Mouse (Mus musculus): ENCODE measurements around the gene Fbxo34. TPM values are rescaled to one million over a fixed set of nuclear protein-coding genes. Genes with fewer than 3 reads are reported as not detected.
"Not testable (repeated sequence)": the region's sequence is repeated elsewhere in the genome, so short reads cannot be mapped to it uniquely, and the experiment has no call there.

Fbxo34 gene
- polyA plus RNA-seq, 1 experiment: 21.1 TPM

- 58% methylated on average over 3 of the region's 3 CpGs for WGBS
- H3K4me1 ChIP-seq (ENCODE audit: control insufficient read depth, insufficient read depth, low read length): peaks cover 1% of the 10 kb centered on the region; the same call in 1 of the 2 replicates
- 0 out of 2 replicates have a peak overlapping the region, but pooled peaks have one; percentile 38 for H3K27ac ChIP-seq (ENCODE audit: control insufficient read depth, insufficient read depth, low read depth, low read length, poor library complexity)
- TF ChIP-seq CTCF (IDR thresholded peaks at IDR 0.05; ENCODE audit: control insufficient read depth, insufficient read depth, low read length) (no peak), POLR2A (IDR thresholded peaks at IDR 0.05; ENCODE audit: borderline replicate concordance, control insufficient read depth, low read depth, low read length) (no peak)
- no peak overlapping the region for H3K4me3 ChIP-seq (replicated peaks; ENCODE audit: control insufficient read depth, low read depth, low read length)
Observed at GRCm38 (mm10) chr14:47528293-47528692, 78.1 kb downstream of the Fbxo34 start.

DNA sequence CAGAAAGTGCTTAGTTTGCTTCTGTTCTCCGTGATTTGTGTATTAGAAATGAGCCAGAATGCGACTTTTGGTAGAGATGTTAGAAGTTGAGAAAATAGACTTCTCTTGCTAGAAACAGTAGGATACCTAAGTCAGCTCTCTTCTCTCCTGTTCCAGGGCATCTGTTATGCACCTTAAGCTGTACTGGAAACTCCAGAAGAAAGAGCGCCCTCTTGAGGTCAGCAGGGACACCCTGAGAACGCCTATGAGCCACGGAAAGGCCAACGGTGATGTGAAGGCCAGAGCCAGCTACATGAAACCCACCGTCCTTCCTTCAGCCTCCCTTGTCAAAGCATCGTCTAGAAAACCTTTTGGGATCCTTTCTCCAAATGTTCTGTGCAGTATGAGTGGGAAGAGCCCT lies 78.8 kb downstream of the Fbxo34 start:
- Histone ChIP-seq H3K27ac (ENCODE audit: control insufficient read depth, insufficient read depth, low read depth, low read length, poor library complexity) (no peak overlapping the region), H3K4me1 (ENCODE audit: control insufficient read depth, insufficient read depth, low read length) (peaks cover 3% of the 10 kb centered on the region; the same call in 1 of the 2 replicates), H3K4me3 (replicated peaks; ENCODE audit: control insufficient read depth, low read depth, low read length) (no peak overlapping the region)
- TF ChIP-seq CTCF (IDR thresholded peaks at IDR 0.05; ENCODE audit: control insufficient read depth, insufficient read depth, low read length) (peak; percentile 80), POLR2A (IDR thresholded peaks at IDR 0.05; ENCODE audit: borderline replicate concordance, control insufficient read depth, low read depth, low read length) (no peak)
- 35% methylated on average over 8 of the region's 8 CpGs for WGBS

DNA sequence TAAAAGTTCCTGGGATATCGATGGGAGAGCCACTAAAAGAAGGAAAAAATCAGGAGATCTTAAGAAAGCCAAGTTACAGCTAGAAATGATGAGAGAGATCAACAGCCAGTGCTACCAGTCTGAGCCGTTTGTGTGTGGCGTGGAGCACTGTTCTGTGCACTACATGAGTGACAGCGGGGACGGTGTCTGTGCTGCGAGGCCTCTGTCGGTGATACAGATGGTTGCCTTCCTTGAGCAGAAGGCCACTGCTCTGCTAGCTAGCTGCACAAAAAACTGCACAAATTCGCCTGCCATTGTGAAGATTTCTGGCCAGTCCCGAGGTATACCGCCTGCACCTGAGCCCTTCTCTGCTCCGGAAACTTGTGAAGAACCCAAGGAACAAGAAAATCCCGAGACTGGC lies 79.4 kb downstream of the Fbxo34 start:
- 94% methylated on average over 12 of the region's 12 CpGs for WGBS
- H3K4me3 ChIP-seq (replicated peaks; ENCODE audit: control insufficient read depth, low read depth, low read length); H3K27ac ChIP-seq (ENCODE audit: control insufficient read depth, insufficient read depth, low read depth, low read length, poor library complexity); H3K4me1 ChIP-seq (ENCODE audit: control insufficient read depth, insufficient read depth, low read length): not testable (repeated sequence)

GRCm38 (mm10) chr14:47532496-47532895 lies 82.3 kb downstream of the Fbxo34 start:
- H3K27ac ChIP-seq (ENCODE audit: control insufficient read depth, insufficient read depth, low read depth, low read length, poor library complexity): no peak overlapping the region; the same call in 1 of the 2 replicates
- no peak for TF ChIP-seq CTCF (IDR thresholded peaks at IDR 0.05; ENCODE audit: control insufficient read depth, insufficient read depth, low read length)
- no peak for TF ChIP-seq POLR2A (IDR thresholded peaks at IDR 0.05; ENCODE audit: borderline replicate concordance, control insufficient read depth, low read depth, low read length)
- 86% methylated on average over 1 of the region's 1 CpGs for WGBS
- H3K4me3 ChIP-seq (replicated peaks; ENCODE audit: control insufficient read depth, low read depth, low read length): no peak overlapping the region
- H3K4me1 ChIP-seq (ENCODE audit: control insufficient read depth, insufficient read depth, low read length): peaks cover 3% of the 10 kb centered on the region; the same call in 1 of the 2 replicates

DNA sequence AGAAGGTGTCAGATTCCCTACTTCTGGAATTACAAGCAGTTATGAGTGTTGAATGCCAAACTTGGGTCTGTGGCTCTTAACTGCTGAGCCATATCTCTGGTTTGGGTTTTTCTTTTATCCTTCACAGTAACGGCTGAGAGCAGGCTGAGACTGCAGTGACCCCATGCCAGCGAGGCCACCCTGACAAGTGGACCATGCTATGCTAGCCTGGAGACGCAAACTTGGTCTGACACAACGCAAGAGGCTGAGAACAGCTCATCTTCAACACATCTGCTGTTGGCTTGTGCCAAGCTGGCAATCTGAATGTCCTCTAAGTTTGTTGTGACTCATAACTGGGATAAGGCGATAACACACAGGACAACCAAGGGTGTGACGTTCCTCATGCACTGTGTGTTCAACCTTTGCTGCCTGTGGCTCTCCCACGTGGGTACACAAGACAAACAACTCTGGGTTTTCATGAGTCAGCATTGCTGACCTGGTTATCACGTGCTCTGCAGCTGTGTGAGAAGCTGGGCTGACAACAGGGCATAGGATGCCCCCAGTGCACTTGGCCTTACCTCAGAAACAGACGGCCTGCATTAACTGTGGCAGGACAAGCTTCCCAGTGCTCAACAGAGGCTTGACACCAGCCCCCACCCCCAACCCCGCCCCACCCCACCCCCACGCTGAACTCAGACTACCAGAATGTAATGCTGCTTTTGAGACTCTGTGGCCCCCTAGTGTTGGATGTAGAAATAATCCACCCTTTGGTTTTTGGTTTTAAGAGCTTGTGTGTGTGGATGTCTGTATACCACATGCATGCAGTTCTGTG lies 83.3 kb downstream of the Fbxo34 start:
- TF ChIP-seq CTCF (IDR thresholded peaks at IDR 0.05; ENCODE audit: control insufficient read depth, insufficient read depth, low read length) (no peak), POLR2A (IDR thresholded peaks at IDR 0.05; ENCODE audit: borderline replicate concordance, control insufficient read depth, low read depth, low read length) (no peak)
- no peak overlapping the region for H3K4me3 ChIP-seq (replicated peaks; ENCODE audit: control insufficient read depth, low read depth, low read length)
- peak overlapping the region; percentile 65 for H3K27ac ChIP-seq (ENCODE audit: control insufficient read depth, insufficient read depth, low read depth, low read length, poor library complexity)
- 28% methylated on average over 11 of the region's 11 CpGs for WGBS
- peaks cover 2% of the 10 kb centered on the region; the same call in 1 of the 2 replicates for H3K4me1 ChIP-seq (ENCODE audit: control insufficient read depth, insufficient read depth, low read length)

GRCm38 (mm10) chr14:47534176-47534525 lies 83.9 kb downstream of the Fbxo34 start:
- peak overlapping the region; percentile 65 for H3K27ac ChIP-seq (ENCODE audit: control insufficient read depth, insufficient read depth, low read depth, low read length, poor library complexity)
- TF ChIP-seq POLR2A (IDR thresholded peaks at IDR 0.05; ENCODE audit: borderline replicate concordance, control insufficient read depth, low read depth, low read length): no peak
- no peak for TF ChIP-seq CTCF (IDR thresholded peaks at IDR 0.05; ENCODE audit: control insufficient read depth, insufficient read depth, low read length)
- WGBS: 86% methylated on average over 5 of the region's 5 CpGs
- peaks cover 2% of the 10 kb centered on the region; the same call in 1 of the 2 replicates for H3K4me1 ChIP-seq (ENCODE audit: control insufficient read depth, insufficient read depth, low read length)
- no peak overlapping the region for H3K4me3 ChIP-seq (replicated peaks; ENCODE audit: control insufficient read depth, low read depth, low read length)

DNA sequence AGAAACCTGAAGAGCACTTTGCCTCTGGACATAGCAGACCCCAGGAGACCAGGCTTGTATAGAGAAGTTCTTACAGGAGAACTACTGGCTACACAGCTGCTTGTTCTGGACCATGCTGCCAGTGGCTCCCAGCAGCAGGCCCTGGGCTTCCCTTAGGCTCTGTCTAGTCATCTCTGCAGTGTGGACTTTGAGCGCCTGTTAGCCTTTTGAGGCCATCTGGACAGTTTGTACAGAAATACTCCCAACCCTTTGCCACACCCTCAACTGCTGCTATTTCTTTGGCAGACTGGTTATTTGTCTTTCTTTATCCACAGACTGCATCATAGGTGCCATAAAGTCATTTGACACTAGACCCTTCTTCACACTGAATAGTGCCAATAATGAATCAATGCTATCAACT lies 84.9 kb downstream of the Fbxo34 start:
- WGBS: 82% methylated on average over 1 of the region's 1 CpGs
- Histone ChIP-seq H3K27ac (ENCODE audit: control insufficient read depth, insufficient read depth, low read depth, low read length, poor library complexity) (no peak overlapping the region), H3K4me1 (ENCODE audit: control insufficient read depth, insufficient read depth, low read length) (peaks cover 2% of the 10 kb centered on the region; the same call in 1 of the 2 replicates), H3K4me3 (replicated peaks; ENCODE audit: control insufficient read depth, low read depth, low read length) (no peak overlapping the region)
- no peak for TF ChIP-seq CTCF (IDR thresholded peaks at IDR 0.05; ENCODE audit: control insufficient read depth, insufficient read depth, low read length)
- TF ChIP-seq POLR2A (IDR thresholded peaks at IDR 0.05; ENCODE audit: borderline replicate concordance, control insufficient read depth, low read depth, low read length): no peak

- Histone ChIP-seq H3K27ac (ENCODE audit: control insufficient read depth, insufficient read depth, low read depth, low read length, poor library complexity) (peak overlapping the region; percentile 37; the same call in 1 of the 2 replicates), H3K4me3 (replicated peaks; ENCODE audit: control insufficient read depth, low read depth, low read length) (no peak overlapping the region), H3K4me1 (ENCODE audit: control insufficient read depth, insufficient read depth, low read length) (no peaks in the 10 kb centered on the region; the same call in 1 of the 2 replicates)
- 20% methylated on average over 10 of the region's 10 CpGs for WGBS
- no peak for TF ChIP-seq POLR2A (IDR thresholded peaks at IDR 0.05; ENCODE audit: borderline replicate concordance, control insufficient read depth, low read depth, low read length)
- TF ChIP-seq CTCF (IDR thresholded peaks at IDR 0.05; ENCODE audit: control insufficient read depth, insufficient read depth, low read length): no peak
Observed at GRCm38 (mm10) chr14:47541325-47541948, 91.2 kb downstream of the Fbxo34 start.
